Mouse (Mus musculus) myocyte (in vitro differentiated cells): ENCODE results near the gene Camkmt. TPM values are rescaled to one million over a fixed set of nuclear protein-coding genes. Genes with fewer than 3 reads are reported as not detected.

ENCODE experiments used
- H3K27me3 ChIP-seq: one replicate; pipeline ENCODE4 v1.6.1; 2011; ENCODE audit not compliant: control insufficient read depth, insufficient read depth, insufficient read length
- H3K36me3 ChIP-seq: one replicate; pipeline ENCODE4 v1.6.1; 2011; ENCODE audit not compliant: control insufficient read depth, insufficient read depth
- H3K4me2 ChIP-seq: one replicate; pipeline ENCODE4 v1.6.1; 2011; ENCODE audit warnings: low read depth, control low read depth
- H3K4me3 ChIP-seq: one replicate; pipeline ENCODE4 v1.5.1; 2011; ENCODE audit warnings: mild to moderate bottlenecking, control low read depth, moderate library complexity
- H3K79me2 ChIP-seq: one replicate; pipeline ENCODE4 v1.6.1; 2011; ENCODE audit not compliant: control insufficient read depth, insufficient read depth
- H3ac ChIP-seq: one replicate; pipeline ENCODE4 v1.6.1; 2011; ENCODE audit not compliant: control insufficient read depth, insufficient read length
- CEBPB ChIP-seq: IDR thresholded peaks from 2 replicates; pipeline ENCODE4 v1.6.1; 2011; ENCODE audit warnings: mild to moderate bottlenecking, moderate library complexity; ENCODE audit not compliant: poor library complexity, insufficient read depth, severe bottlenecking
- E2F4 ChIP-seq: IDR thresholded peaks from one replicate; pipeline ENCODE4 v1.6.1; 2011; ENCODE audit warnings: mild to moderate bottlenecking, control low read depth, moderate library complexity; ENCODE audit not compliant: insufficient read depth
- MAX ChIP-seq: IDR thresholded peaks from one replicate; pipeline ENCODE4 v1.6.1; 2011; ENCODE audit warnings: low read depth, mild to moderate bottlenecking, control low read depth
- MYOD1 ChIP-seq, 3 experiments: IDR thresholded peaks; one replicate each; pipeline ENCODE4 v1.6.1; 2011; ENCODE audit warnings: control low read depth in 2 of 3, low read depth in 2 of 3, mild to moderate bottlenecking in 2 of 3, moderate library complexity in 1 of 3; ENCODE audit not compliant: insufficient read length in 2 of 3, control insufficient read depth in 1 of 3
- MYOG ChIP-seq, 3 experiments: IDR thresholded peaks; one replicate each; pipeline ENCODE4 v1.6.1; 2011; ENCODE audit warnings: control low read depth in 2 of 3, low read depth in 2 of 3, mild to moderate bottlenecking in 2 of 3; ENCODE audit not compliant: insufficient read length in 2 of 3, control insufficient read depth in 1 of 3, insufficient read depth in 1 of 3
- POLR2A ChIP-seq: IDR thresholded peaks from one replicate; pipeline ENCODE4 v1.6.1; 2011; ENCODE audit warnings: low read depth, mild to moderate bottlenecking, control low read depth, moderate library complexity; ENCODE audit not compliant: insufficient read length
- POLR2AphosphoS2 ChIP-seq: IDR thresholded peaks from one replicate; pipeline ENCODE4 v1.6.1; 2011; ENCODE audit warnings: low read depth, control low read depth; ENCODE audit not compliant: insufficient read length
- REST ChIP-seq: IDR thresholded peaks from one replicate; pipeline ENCODE4 v1.6.1; 2011; ENCODE audit warnings: mild to moderate bottlenecking, control low read depth, moderate library complexity; ENCODE audit not compliant: insufficient read depth, insufficient read length
- SRF ChIP-seq: IDR thresholded peaks from one replicate; pipeline ENCODE4 v1.6.1; 2011; ENCODE audit warnings: low read depth; ENCODE audit not compliant: control insufficient read depth, insufficient read length
- TCF12 ChIP-seq: IDR thresholded peaks from one replicate; pipeline ENCODE4 v1.6.1; 2011; ENCODE audit warnings: mild to moderate bottlenecking, control low read depth; ENCODE audit not compliant: poor library complexity, insufficient read depth, severe bottlenecking
- TCF3 ChIP-seq: IDR thresholded peaks from one replicate; pipeline ENCODE4 v1.6.1; 2011; ENCODE audit warnings: low read depth, control low read depth; ENCODE audit not compliant: insufficient read length
- USF1 ChIP-seq: IDR thresholded peaks from one replicate; pipeline ENCODE4 v1.6.1; 2011; ENCODE audit warnings: low read depth, mild to moderate bottlenecking, control low read depth, moderate library complexity
- polyA plus RNA-seq: library from polyadenylated mRNA; unstranded; fragments of >200 nt; fragmentation: generic; extraction: Trizol; gene quantifications from one replicate; pipeline ENCODE4 v1.2.1, GENCODE M21; 2012; ENCODE audit warnings: missing spikeins

The Camkmt gene
- polyA plus RNA-seq, 1 experiment: 1.4 TPM

DNA sequence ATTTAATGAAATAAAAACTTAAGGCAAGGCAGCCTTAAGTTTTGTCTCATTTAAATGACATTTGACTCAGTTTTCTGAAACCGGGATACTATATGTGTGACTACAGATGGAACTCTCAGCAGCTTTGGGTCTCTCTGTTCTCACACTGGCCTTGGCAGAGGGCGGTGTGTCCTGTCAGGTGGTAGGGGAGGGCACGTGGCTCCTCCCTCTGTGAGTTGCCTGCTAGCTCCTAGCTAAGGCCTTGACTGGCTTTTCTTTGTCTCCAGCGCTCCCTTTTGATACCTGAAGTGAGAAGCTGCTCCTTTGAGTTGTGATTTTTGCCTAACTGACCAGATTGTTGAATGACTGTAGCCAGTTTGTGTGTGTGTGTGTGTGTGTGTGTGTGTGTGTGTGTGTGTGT is 67.8 kb downstream of the Camkmt start:
- Histone ChIP-seq H3K36me3 (no peaks in the 10 kb centered on the region), H3K79me2 (no peaks in the 10 kb centered on the region), H3K4me3 (no peak overlapping the region), H3K4me2 (no peak overlapping the region), H3ac (no peak overlapping the region), H3K27me3 (no peaks in the 10 kb centered on the region)
- TF ChIP-seq TCF12: no peak
- TF ChIP-seq POLR2A: no peak
- TF ChIP-seq POLR2AphosphoS2: no peak
- no peak for TF ChIP-seq SRF
- TF ChIP-seq USF1: no peak
- TF ChIP-seq CEBPB: no peak
- TF ChIP-seq REST: no peak
- no peak for TF ChIP-seq TCF3
- TF ChIP-seq E2F4: no peak
- no peak for TF ChIP-seq MYOG (IDR thresholded peaks at IDR 0.05; ENCODE audit: control insufficient read depth in 1 of 3, insufficient read depth in 1 of 3, insufficient read length in 2 of 3, low read depth in 2 of 3)
- TF ChIP-seq MAX: no peak
- no peak for TF ChIP-seq MYOD1 (IDR thresholded peaks at IDR 0.05; ENCODE audit: control insufficient read depth in 1 of 3, insufficient read length in 2 of 3, low read depth in 2 of 3)

DNA sequence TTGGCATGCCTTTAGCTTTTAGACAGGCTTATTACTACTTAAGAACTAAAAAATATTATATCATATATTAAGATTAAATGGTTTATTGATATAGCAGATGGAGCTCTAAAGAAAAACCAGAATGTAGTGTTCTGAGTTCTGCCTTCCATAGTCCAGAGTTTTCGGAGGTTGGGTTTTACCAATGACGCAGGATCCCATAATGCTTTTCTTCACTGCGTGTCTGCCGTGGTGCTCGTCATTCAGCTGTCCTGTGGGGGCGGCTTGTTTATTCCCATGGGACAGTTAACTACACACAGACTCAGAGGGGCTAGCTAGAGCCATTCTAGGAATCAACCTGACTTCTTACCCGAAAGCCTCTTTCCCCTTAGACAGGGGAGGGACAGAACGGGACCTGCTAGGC is 69.2 kb downstream of the Camkmt start:
- Histone ChIP-seq H3K27me3 (no peaks in the 10 kb centered on the region), H3K4me2 (no peak overlapping the region), H3K36me3 (no peaks in the 10 kb centered on the region), H3ac (no peak overlapping the region), H3K79me2 (no peaks in the 10 kb centered on the region), H3K4me3 (no peak overlapping the region)
- TF ChIP-seq SRF (no peak), MYOD1 (IDR thresholded peaks at IDR 0.05; ENCODE audit: control insufficient read depth in 1 of 3, insufficient read length in 2 of 3, low read depth in 2 of 3) (no peak), E2F4 (no peak), USF1 (no peak), REST (no peak), POLR2AphosphoS2 (no peak), TCF12 (no peak), CEBPB (no peak), POLR2A (no peak), MYOG (IDR thresholded peaks at IDR 0.05; ENCODE audit: control insufficient read depth in 1 of 3, insufficient read depth in 1 of 3, insufficient read length in 2 of 3, low read depth in 2 of 3) (no peak)

DNA sequence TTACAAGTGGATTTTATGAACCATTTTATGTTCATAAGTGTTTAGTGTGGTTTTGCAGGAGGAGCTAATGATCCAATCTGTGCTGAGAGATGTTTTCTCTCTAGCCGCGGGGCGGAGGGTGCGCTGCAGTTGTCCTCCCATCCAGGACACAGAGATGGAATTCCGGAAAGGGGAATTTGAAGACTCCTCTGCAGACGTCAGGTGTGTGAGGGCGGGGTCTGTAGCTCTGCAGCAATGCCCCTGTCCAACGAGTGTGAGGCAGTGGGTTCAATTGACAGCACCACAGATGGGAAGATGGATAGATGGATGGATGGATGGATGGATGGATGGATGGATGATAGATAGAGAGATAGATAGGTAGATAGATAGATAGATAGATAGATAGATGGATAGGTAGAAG is 70.4 kb downstream of the Camkmt start:
- H3ac ChIP-seq: no peak overlapping the region
- no peaks in the 10 kb centered on the region for H3K27me3 ChIP-seq
- H3K4me2 ChIP-seq: no peak overlapping the region
- TF ChIP-seq MAX (no peak), MYOD1 (IDR thresholded peaks at IDR 0.05; ENCODE audit: control insufficient read depth in 1 of 3, insufficient read length in 2 of 3, low read depth in 2 of 3) (no peak), USF1 (no peak), POLR2A (no peak), POLR2AphosphoS2 (no peak), MYOG (IDR thresholded peaks at IDR 0.05; ENCODE audit: control insufficient read depth in 1 of 3, insufficient read depth in 1 of 3, insufficient read length in 2 of 3, low read depth in 2 of 3) (no peak), E2F4 (no peak), TCF3 (no peak)
- no peak overlapping the region for H3K4me3 ChIP-seq
- H3K36me3 ChIP-seq: no peaks in the 10 kb centered on the region
- no peaks in the 10 kb centered on the region for H3K79me2 ChIP-seq

DNA sequence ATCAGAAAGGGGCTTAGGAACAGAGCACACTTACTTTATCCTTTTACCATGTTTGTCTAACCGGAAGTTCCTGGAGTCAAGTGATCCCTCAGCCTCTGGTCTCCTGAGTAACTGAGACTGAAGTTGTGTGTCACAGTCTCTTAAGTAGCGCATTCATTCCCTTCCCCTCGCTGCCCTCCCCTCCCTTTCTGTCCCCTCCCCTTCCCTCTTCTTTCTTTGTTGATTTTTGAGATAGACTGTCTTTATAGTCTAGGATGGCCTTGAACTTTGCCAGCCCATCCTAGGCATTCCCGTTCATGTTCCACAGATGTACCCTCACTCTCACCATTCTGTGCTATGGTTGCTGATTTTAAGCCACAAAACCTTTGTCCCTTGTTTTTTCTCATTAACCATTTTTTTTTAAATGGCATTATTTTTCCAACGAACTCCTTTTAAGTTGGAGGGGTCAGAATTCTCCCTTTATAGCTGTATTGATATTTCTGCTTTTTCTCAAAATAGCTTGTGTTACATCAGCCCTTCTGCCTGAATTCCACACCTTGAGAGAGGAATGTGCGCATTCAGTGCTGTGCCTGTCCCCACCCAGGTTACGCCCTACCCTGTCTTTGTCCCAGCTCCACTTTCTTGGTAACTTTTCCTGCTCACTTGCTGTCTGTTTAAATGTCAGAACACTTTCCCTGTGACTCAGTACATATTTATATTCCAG is 72.4 kb downstream of the Camkmt start:
- Histone ChIP-seq H3K36me3 (no peaks in the 10 kb centered on the region), H3K4me2 (no peak overlapping the region), H3K4me3 (no peak overlapping the region), H3K27me3 (no peaks in the 10 kb centered on the region), H3K79me2 (no peaks in the 10 kb centered on the region), H3ac (no peak overlapping the region)
- TF ChIP-seq POLR2A: no peak
- TF ChIP-seq POLR2AphosphoS2: no peak
- no peak for TF ChIP-seq MYOG (IDR thresholded peaks at IDR 0.05; ENCODE audit: control insufficient read depth in 1 of 3, insufficient read depth in 1 of 3, insufficient read length in 2 of 3, low read depth in 2 of 3)
- no peak for TF ChIP-seq E2F4
- no peak for TF ChIP-seq REST
- no peak for TF ChIP-seq MAX
- no peak for TF ChIP-seq TCF12
- TF ChIP-seq CEBPB: no peak
- TF ChIP-seq TCF3: no peak
- no peak for TF ChIP-seq MYOD1 (IDR thresholded peaks at IDR 0.05; ENCODE audit: control insufficient read depth in 1 of 3, insufficient read length in 2 of 3, low read depth in 2 of 3)
- no peak for TF ChIP-seq SRF
- no peak for TF ChIP-seq USF1

DNA sequence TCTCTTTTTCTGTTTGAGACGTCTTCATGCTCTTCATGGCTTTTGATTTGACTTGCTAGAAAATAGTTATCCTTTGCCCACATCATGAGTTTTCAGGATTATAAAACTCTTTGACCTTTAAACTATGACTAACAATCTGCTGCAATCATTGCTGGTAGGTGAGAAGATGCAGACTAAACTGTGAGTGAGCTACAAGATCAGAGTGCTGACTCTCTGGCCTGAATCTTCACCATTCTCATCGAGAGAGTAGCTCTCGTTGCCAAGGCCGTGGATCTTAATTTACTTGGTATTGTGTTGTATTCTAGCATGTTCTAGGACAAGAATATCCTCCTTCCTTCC is 72.9 kb downstream of the Camkmt start:
- TF ChIP-seq TCF3 (no peak), MYOG (IDR thresholded peaks at IDR 0.05; ENCODE audit: control insufficient read depth in 1 of 3, insufficient read depth in 1 of 3, insufficient read length in 2 of 3, low read depth in 2 of 3) (no peak), MYOD1 (IDR thresholded peaks at IDR 0.05; ENCODE audit: control insufficient read depth in 1 of 3, insufficient read length in 2 of 3, low read depth in 2 of 3) (no peak), POLR2A (no peak), SRF (no peak), POLR2AphosphoS2 (no peak), TCF12 (no peak), E2F4 (no peak)

More for the DNA sequence above, 72.9 kb downstream of the Camkmt start:
- no peaks in the 10 kb centered on the region for H3K36me3 ChIP-seq
- H3K79me2 ChIP-seq: no peaks in the 10 kb centered on the region
- no peak overlapping the region for H3K4me2 ChIP-seq
- no peak overlapping the region for H3ac ChIP-seq
- H3K4me3 ChIP-seq: no peak overlapping the region
- H3K27me3 ChIP-seq: no peaks in the 10 kb centered on the region
